Mouse (Mus musculus): ENCODE data around the gene Adat3. TPM values are rescaled to one million over a fixed set of nuclear protein-coding genes. Genes with fewer than 3 reads are reported as not detected.

Gene Adat3
- total RNA-seq, 1 experiment, result 12.7 TPM

GRCm38 (mm10) chr10:80586407-80587304, 16.0 kb upstream of the Adat3 start:
- Histone ChIP-seq H3K36me3 (ENCODE audit: control insufficient read depth, insufficient read depth, low read length, poor library complexity, severe bottlenecking) (no peaks in the 10 kb centered on the region; the same call in 1 of the 2 replicates), H3K4me3 (ENCODE audit: insufficient read depth in 1 of 2, low read depth in 1 of 2, low read length in 2 of 2, poor library complexity in 1 of 2, severe bottlenecking in 1 of 2) (peak overlapping the region; percentile 6 to 56; a peak in 2 of 4 replicates), H3K9ac (ENCODE audit: insufficient read depth, low read depth, low read length, poor library complexity, severe bottlenecking) (0 out of 2 replicates have a peak overlapping the region, but pooled peaks have one; percentile 43), H3K9me3 (ENCODE audit: control insufficient read depth, insufficient read depth, low read depth, low read length) (no peaks in the 10 kb centered on the region), H3K4me1 (ENCODE audit: control insufficient read depth in 2 of 2, insufficient read depth in 2 of 2, low read length in 2 of 2, poor library complexity in 1 of 2) (peaks cover 3 to 18% of the 10 kb centered on the region in 2 experiments; a peak in 3 of 4 replicates), H3K27ac (ENCODE audit: insufficient read depth, low read depth, low read length, poor library complexity, severe bottlenecking) (no peak overlapping the region)
- in situ Hi-C loops (cut with MboI; ENCODE audit: low sequenced_read_pairs in 2 of 2, unreplicated experiment in 2 of 2), result no loop called here
- DNase-seq (ENCODE audit: low read depth, low spot score), result no peak
- TF ChIP-seq ZC3H11A (IDR thresholded peaks at IDR 0.05; ENCODE audit: borderline replicate concordance, low read depth, low read length) (no peak), MAFK (IDR thresholded peaks at IDR 0.05; ENCODE audit: insufficient read depth, low read depth, low read length) (no peak), ZNF384 (IDR thresholded peaks at IDR 0.05; ENCODE audit: low read depth, low read length) (no peak), CHD2 (IDR thresholded peaks at IDR 0.05; ENCODE audit: low read depth, low read length) (no peak), HCFC1 (IDR thresholded peaks at IDR 0.05; ENCODE audit: borderline replicate concordance, insufficient read depth, low read length) (no peak)

GRCm38 (mm10) chr10:80587305-80587657, 15.4 kb upstream of the Adat3 start:
- H3K27ac ChIP-seq (ENCODE audit: insufficient read depth, low read depth, low read length, poor library complexity, severe bottlenecking), result no peak overlapping the region
- in situ Hi-C loops (cut with MboI; ENCODE audit: low sequenced_read_pairs in 2 of 2, unreplicated experiment in 2 of 2), result no loop called here
- no peaks in the 10 kb centered on the region; the same call in 1 of the 2 replicates for H3K36me3 ChIP-seq (ENCODE audit: control insufficient read depth, insufficient read depth, low read length, poor library complexity, severe bottlenecking)
- peaks cover 3 to 18% of the 10 kb centered on the region in 2 experiments; a peak in 3 of 4 replicates for H3K4me1 ChIP-seq (ENCODE audit: control insufficient read depth in 2 of 2, insufficient read depth in 2 of 2, low read length in 2 of 2, poor library complexity in 1 of 2)
- H3K9ac ChIP-seq (ENCODE audit: insufficient read depth, low read depth, low read length, poor library complexity, severe bottlenecking), result no peak overlapping the region
- TF ChIP-seq ZNF384 (IDR thresholded peaks at IDR 0.05; ENCODE audit: low read depth, low read length), result no peak
- TF ChIP-seq CHD2 (IDR thresholded peaks at IDR 0.05; ENCODE audit: low read depth, low read length), result no peak
- TF ChIP-seq HCFC1 (IDR thresholded peaks at IDR 0.05; ENCODE audit: borderline replicate concordance, insufficient read depth, low read length), result no peak
- TF ChIP-seq MAFK (IDR thresholded peaks at IDR 0.05; ENCODE audit: insufficient read depth, low read depth, low read length), result no peak
- TF ChIP-seq ZC3H11A (IDR thresholded peaks at IDR 0.05; ENCODE audit: borderline replicate concordance, low read depth, low read length), result no peak
- 0 out of 4 replicates have a peak overlapping the region, but pooled peaks of 1 of the 2 experiments have one; percentile 6 for H3K4me3 ChIP-seq (ENCODE audit: insufficient read depth in 1 of 2, low read depth in 1 of 2, low read length in 2 of 2, poor library complexity in 1 of 2, severe bottlenecking in 1 of 2)
- DNase-seq (ENCODE audit: low read depth, low spot score), result no peak
- H3K9me3 ChIP-seq (ENCODE audit: control insufficient read depth, insufficient read depth, low read depth, low read length), result no peaks in the 10 kb centered on the region

GRCm38 (mm10) chr10:80589127-80589878, 13.4 kb upstream of the Adat3 start:
- Histone ChIP-seq H3K4me3 (ENCODE audit: insufficient read depth in 1 of 2, low read depth in 1 of 2, low read length in 2 of 2, poor library complexity in 1 of 2, severe bottlenecking in 1 of 2) (peak overlapping the region; percentile 93 to 99), H3K36me3 (ENCODE audit: control insufficient read depth, insufficient read depth, low read length, poor library complexity, severe bottlenecking) (no peaks in the 10 kb centered on the region; the same call in 1 of the 2 replicates), H3K4me1 (ENCODE audit: control insufficient read depth in 2 of 2, insufficient read depth in 2 of 2, low read length in 2 of 2, poor library complexity in 1 of 2) (peaks cover 2 to 15% of the 10 kb centered on the region in 2 experiments; a peak in 3 of 4 replicates), H3K27ac (ENCODE audit: insufficient read depth, low read depth, low read length, poor library complexity, severe bottlenecking) (no peak overlapping the region), H3K9me3 (ENCODE audit: control insufficient read depth, insufficient read depth, low read depth, low read length) (no peaks in the 10 kb centered on the region), H3K9ac (ENCODE audit: insufficient read depth, low read depth, low read length, poor library complexity, severe bottlenecking) (peak overlapping the region; percentile 94)
- DNase-seq (ENCODE audit: low read depth, low spot score), result no peak
- in situ Hi-C loops (cut with MboI; ENCODE audit: low sequenced_read_pairs in 2 of 2, unreplicated experiment in 2 of 2), result no loop called here
- TF ChIP-seq ZNF384 (IDR thresholded peaks at IDR 0.05; ENCODE audit: low read depth, low read length) (no peak), ZC3H11A (IDR thresholded peaks at IDR 0.05; ENCODE audit: borderline replicate concordance, low read depth, low read length) (no peak), MAFK (IDR thresholded peaks at IDR 0.05; ENCODE audit: insufficient read depth, low read depth, low read length) (no peak), HCFC1 (IDR thresholded peaks at IDR 0.05; ENCODE audit: borderline replicate concordance, insufficient read depth, low read length) (no peak), CHD2 (IDR thresholded peaks at IDR 0.05; ENCODE audit: low read depth, low read length) (no peak)

Data from ES-E14 (cell line).